Comparison of ENCODE assay signal across 9 mouse cellular contexts in genomic region chr13:56295586-56295942, GRCm38 (mm10). TPM values are rescaled to one million over a fixed set of nuclear protein-coding genes. Genes with fewer than 3 reads are reported as not detected.
DNase-seq lines count a peak whose midpoint lies in the region; ATAC-seq and TF ChIP-seq lines count a peak whose summit lies in the region.
"Had no signal": no experiment of that assay in that cellular context is flagged by ENCODE, and none has a peak within 500 bp of the region (broad histone marks: within the 10 kb centered on the region; RNA-seq: fewer than 3 reads in every experiment).

No protein-coding gene starts in this region.

- TF ChIP-seq POLR2A in cortical plate, adult 2 months (IDR thresholded peaks at IDR 0.05; ENCODE audit: extremely low read depth, insufficient read depth, low read length): no peak

- H3K27ac ChIP-seq in heart, embryonic 15.5 days: no peak overlapping the region
- 0 out of 2 replicates have a peak overlapping the region, but pooled peaks have one; percentile 56 for H3K27ac ChIP-seq in cortical plate, adult 2 months (ENCODE audit: insufficient read depth, low read length)
- no peak overlapping the region for H3K27ac ChIP-seq in hindbrain, embryonic 14.5 days
- H3K27ac ChIP-seq in midbrain, embryonic 15.5 days: no peak overlapping the region

- peak overlapping the region; percentile 85 for H3K4me2 ChIP-seq in heart, embryonic 15.5 days
- H3K4me2 ChIP-seq in hindbrain, embryonic 14.5 days (replicated peaks): peak overlapping the region; percentile 74
- H3K4me2 ChIP-seq in midbrain, embryonic 15.5 days: peak overlapping the region; percentile 78

- peaks cover 12% of the 10 kb centered on the region for H3K4me1 ChIP-seq in heart, embryonic 15.5 days (replicated peaks)
- no peaks in the 10 kb centered on the region for H3K4me1 ChIP-seq in cortical plate, adult 2 months (ENCODE audit: control insufficient read depth, insufficient read depth, low read length)
- H3K4me1 ChIP-seq in hindbrain, embryonic 14.5 days (replicated peaks; ENCODE audit: control insufficient read depth, insufficient read depth, low read length): peaks cover 4% of the 10 kb centered on the region; the same call in 1 of the 2 replicates
- H3K4me1 ChIP-seq in midbrain, embryonic 15.5 days: peaks cover 20% of the 10 kb centered on the region

- H3K9ac ChIP-seq in heart, embryonic 15.5 days: peak overlapping the region; percentile 38; the same call in 1 of the 2 replicates
- H3K9ac ChIP-seq in hindbrain, embryonic 14.5 days: peak overlapping the region; percentile 55
- H3K9ac ChIP-seq in midbrain, embryonic 15.5 days: peak overlapping the region; percentile 47

- ATAC-seq in heart, embryonic 15.5 days (replicated peaks; ENCODE audit: insufficient number of reproducible peaks, insufficient read depth, low FRiP score, low read depth): no peak
- no peak for ATAC-seq in hindbrain, embryonic 14.5 days (ENCODE audit: low FRiP score)
- ATAC-seq in midbrain, embryonic 15.5 days (replicated peaks): no peak

- H3K27me3 ChIP-seq in heart, embryonic 15.5 days: peaks cover 89% of the 10 kb centered on the region
- H3K27me3 ChIP-seq in hindbrain, embryonic 14.5 days (ENCODE audit: control insufficient read depth, insufficient read depth, low read length): peaks cover 59% of the 10 kb centered on the region
- H3K27me3 ChIP-seq in midbrain, embryonic 15.5 days (replicated peaks): peaks cover 58% of the 10 kb centered on the region

- H3K36me3 ChIP-seq in heart, embryonic 15.5 days: no peaks in the 10 kb centered on the region
- no peaks in the 10 kb centered on the region for H3K36me3 ChIP-seq in hindbrain, embryonic 14.5 days (replicated peaks; ENCODE audit: control insufficient read depth, insufficient read depth)
- no peaks in the 10 kb centered on the region for H3K36me3 ChIP-seq in midbrain, embryonic 15.5 days (replicated peaks)

- DNase-seq in heart, postnatal 10 days: no peak
- no peak for DNase-seq in hindbrain, embryonic 14.5 days (ENCODE audit: low spot score)
- DNase-seq in cerebellum, adult 9-11 months: no peak
- no peak for DNase-seq in adipocyte (ENCODE audit: low spot score)
- no peak for DNase-seq in urinary bladder, postnatal 4 days (ENCODE audit: low spot score in 2 of 2)

- TF ChIP-seq CTCF in cortical plate, adult 2 months (IDR thresholded peaks at IDR 0.05; ENCODE audit: extremely low read depth, insufficient read depth, low read length): no peak

- H3K4me3 ChIP-seq in heart, embryonic 15.5 days: peak overlapping the region; percentile 49
- H3K4me3 ChIP-seq in cortical plate, adult 2 months (ENCODE audit: insufficient read depth, low read length): peak overlapping the region; percentile 17
- H3K4me3 ChIP-seq in hindbrain, embryonic 14.5 days (replicated peaks; ENCODE audit: low read length): peak overlapping the region; percentile 41
- H3K4me3 ChIP-seq in midbrain, embryonic 15.5 days: peak overlapping the region; percentile 46

- WGBS in heart, embryonic 15.5 days: 8% methylated on average over 13 of the region's 13 CpGs
- WGBS in hindbrain, embryonic 14.5 days: 5% methylated on average over 13 of the region's 13 CpGs
- 5% methylated on average over 13 of the region's 13 CpGs for WGBS in midbrain, embryonic 15.5 days

- H3K9me3 ChIP-seq in heart, embryonic 15.5 days (replicated peaks): no peaks in the 10 kb centered on the region
- H3K9me3 ChIP-seq in hindbrain, embryonic 14.5 days (ENCODE audit: control insufficient read depth, low read length): no peaks in the 10 kb centered on the region
- no peaks in the 10 kb centered on the region for H3K9me3 ChIP-seq in midbrain, embryonic 15.5 days

- intact Hi-C loops in heart, postnatal 10 days (cut with DNase I): no loop called here

RNA-seq across cellular contexts. Expression of gene Cxcl14, which starts 0.8 kb away (rescaled TPM):
- 1.0 and 2.1 TPM in 2 replicates for polyA plus RNA-seq in heart, embryonic 15.5 days (2015; fragmentation: Nextera tagmentation; extraction: Ambion mirVana)
- total RNA-seq in heart, postnatal 10 days (2021): under 1 TPM; 0.17 to 0.96 TPM
- 154 and 155 TPM in 2 replicates for polyA plus RNA-seq in cortical plate, adult 2 months (2012; rRNA removed)
- polyA plus RNA-seq in hindbrain, embryonic 14.5 days (2014; fragmentation: Nextera tagmentation; extraction: Ambion mirVana): 2.2 and 5.8 TPM in 2 replicates
- 16.4 and 22.7 TPM in 2 replicates for polyA plus RNA-seq in midbrain, embryonic 15.5 days (2015; fragmentation: Nextera tagmentation; extraction: Ambion mirVana)
- total RNA-seq: common myeloid progenitor, adult 5-6 weeks had no signal

RNA-seq across cellular contexts. Expression of gene Neurog1, which starts 43.6 kb away (rescaled TPM):
- polyA plus RNA-seq in heart, embryonic 15.5 days (2015; fragmentation: Nextera tagmentation; extraction: Ambion mirVana): not detected in 2 replicates
- not detected for total RNA-seq in heart, postnatal 10 days (2021)
- 0.21 and 0.23 TPM in 2 replicates for polyA plus RNA-seq in cortical plate, adult 2 months (2012; rRNA removed)
- polyA plus RNA-seq in hindbrain, embryonic 14.5 days (2014; fragmentation: Nextera tagmentation; extraction: Ambion mirVana): 2.6 TPM in 1 of 2 replicates, not detected in the other
- polyA plus RNA-seq in midbrain, embryonic 15.5 days (2015; fragmentation: Nextera tagmentation; extraction: Ambion mirVana): 3.9 and 6.1 TPM in 2 replicates
- total RNA-seq: common myeloid progenitor, adult 5-6 weeks had no signal
